Mouse (Mus musculus) heart, embryonic 13.5 days (tissue): ENCODE data around the gene Dlx3. TPM values are rescaled to one million over a fixed set of nuclear protein-coding genes. Genes with fewer than 3 reads are reported as not detected.

ENCODE experiments used
- ATAC-seq: fragments of 200-750 bp; cut with Nextera tagmentation; 2 replicates; pipeline ENCODE4 v1.8.0; 2017; ENCODE audit warnings: moderate TSS enrichment; ENCODE audit not compliant: insufficient number of reproducible peaks, low FRiP score, low TSS enrichment; ENCODE audit errors: extremely low read depth
- H3K27ac ChIP-seq: fragments of 300-500 bp; sonication (generic); replicated peaks from 2 replicates; pipeline ENCODE4 v1.5.1; 2015; ENCODE audit warnings: moderate library complexity, mild to moderate bottlenecking, inconsistent platforms
- H3K27me3 ChIP-seq: fragments of 300-500 bp; sonication (generic); replicated peaks from 2 replicates; pipeline ENCODE4 v1.6.1; 2015; ENCODE audit warnings: mild to moderate bottlenecking, inconsistent platforms
- H3K36me3 ChIP-seq: fragments of 300-500 bp; sonication (generic); 2 replicates; pipeline ENCODE4 v1.6.1; 2015; ENCODE audit warnings: mild to moderate bottlenecking, inconsistent platforms
- H3K4me1 ChIP-seq: fragments of 300-500 bp; sonication (generic); 2 replicates; pipeline ENCODE4 v1.6.1; 2015; ENCODE audit warnings: inconsistent platforms
- H3K4me2 ChIP-seq: fragments of 300-500 bp; sonication (generic); 2 replicates; pipeline ENCODE4 v1.6.1; 2015; ENCODE audit warnings: inconsistent platforms, mild to moderate bottlenecking, moderate library complexity
- H3K4me3 ChIP-seq: fragments of 300-500 bp; sonication (generic); 2 replicates; pipeline ENCODE4 v1.5.1; 2015; ENCODE audit warnings: moderate library complexity, mild to moderate bottlenecking, inconsistent platforms
- H3K9ac ChIP-seq: fragments of 300-500 bp; sonication (generic); 2 replicates; pipeline ENCODE4 v1.6.1; 2015; ENCODE audit warnings: inconsistent platforms, mild to moderate bottlenecking, moderate library complexity
- H3K9me3 ChIP-seq: fragments of 300-500 bp; sonication (generic); 2 replicates; pipeline ENCODE4 v1.6.1; 2016; ENCODE audit warnings: inconsistent platforms
- WGBS: fragments of 180-500 bp; shearing (Covaris S2); methylation state at CpG from one replicate; pipeline ENCODE4 v1.1.7; 2015; ENCODE audit warnings: mixed read lengths; 5-methylcytosine and 5-hydroxymethylcytosine counted together
- polyA plus RNA-seq: library from polyadenylated mRNA; unstranded; fragments of >200 nt; fragmentation: Nextera tagmentation; extraction: Ambion mirVana; gene quantifications from 2 replicates; pipeline ENCODE4 v1.2.1, GENCODE M21; 2015

Gene Dlx3
- polyA plus RNA-seq, 1 experiment from 2014 or later: not detected

DNA sequence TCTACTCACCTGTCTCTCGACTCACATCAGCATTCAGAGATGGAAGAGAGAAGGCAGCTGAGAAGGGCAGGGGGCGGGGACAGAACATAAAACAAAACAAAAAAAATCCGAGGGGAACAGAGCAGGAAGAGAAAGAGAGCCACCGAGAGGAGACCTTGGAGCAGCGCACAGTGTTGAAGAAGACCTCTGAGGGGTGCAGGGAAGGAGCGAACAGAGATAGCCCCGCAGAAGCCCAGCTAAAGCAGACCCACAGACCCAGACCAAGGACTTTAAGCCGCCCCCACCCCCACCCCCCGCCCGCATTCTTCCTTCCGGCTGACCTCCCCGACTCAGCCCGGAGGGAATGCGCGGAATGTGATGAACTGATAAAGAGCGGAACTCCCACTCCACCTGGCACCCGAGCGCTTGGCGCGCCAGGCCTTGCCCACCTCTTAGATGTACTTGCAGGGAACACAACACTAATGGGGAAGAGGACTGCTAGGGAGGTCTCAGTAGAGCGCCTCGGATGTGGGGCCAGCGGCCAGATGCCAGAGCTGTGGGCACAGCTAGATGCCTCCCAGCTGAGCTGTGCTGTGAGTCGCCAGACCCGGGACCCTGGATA, 14.5 kb upstream of the Dlx3 start:
- 2% methylated on average over 25 of the region's 25 CpGs for whole genome bisulfite sequencing
- Histone ChIP-seq H3K4me1 (peaks cover 40% of the 10 kb centered on the region), H3K4me2 (peak overlapping the region; percentile 69), H3K27ac (0 out of 2 replicates have a peak overlapping the region, but pooled peaks have one; percentile 15), H3K9me3 (0 out of 2 replicates have a peak, but pooled peaks cover 2% of the 10 kb centered on the region), H3K4me3 (peak overlapping the region; percentile 42), H3K9ac (peak overlapping the region; percentile 70), H3K36me3 (no peaks in the 10 kb centered on the region), H3K27me3 (peaks cover 16% of the 10 kb centered on the region; the same call in 1 of the 2 replicates)
- no peak for ATAC-seq

DNA sequence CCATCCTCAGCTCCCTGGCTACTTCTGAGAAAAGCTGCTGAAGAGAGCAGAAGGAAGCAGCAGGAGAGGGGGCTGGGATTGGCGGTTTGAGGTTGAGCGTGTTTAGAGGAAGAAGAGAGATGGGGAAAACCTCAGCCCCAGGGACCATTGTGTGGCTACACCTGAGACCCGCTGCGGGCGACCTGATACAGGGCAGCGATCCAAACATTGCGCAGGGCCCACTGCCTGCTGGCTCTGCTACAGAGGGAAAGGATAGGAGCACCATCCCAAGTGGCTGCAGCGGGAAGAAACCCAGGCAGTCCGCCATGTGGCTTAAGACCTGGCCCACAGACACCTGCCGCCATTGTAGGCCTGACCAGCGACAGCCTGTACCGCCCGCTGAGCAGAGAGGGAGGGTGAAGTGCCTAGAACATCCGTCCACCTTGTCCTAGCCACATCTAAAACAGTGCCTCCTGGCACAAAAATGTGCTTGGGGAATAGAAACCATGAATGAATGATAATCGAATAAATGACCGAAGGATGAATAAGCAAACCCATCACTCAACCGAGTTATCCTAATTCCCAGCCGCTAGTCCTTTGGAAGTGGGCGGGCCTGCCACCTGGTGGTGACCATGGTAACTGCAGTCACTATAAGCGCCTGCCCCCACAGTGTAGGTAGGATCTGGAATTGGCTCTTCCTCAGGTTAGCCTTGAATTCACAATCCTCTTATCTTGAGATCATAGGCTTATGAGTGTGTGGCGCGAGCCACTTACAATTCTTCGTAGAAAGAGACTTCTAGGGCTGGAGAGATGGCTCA, 13.3 kb upstream of the Dlx3 start:
- Histone ChIP-seq H3K27me3 (peaks cover 16% of the 10 kb centered on the region; the same call in 1 of the 2 replicates), H3K4me1 (peaks cover 28% of the 10 kb centered on the region), H3K9ac (no peak overlapping the region), H3K36me3 (no peaks in the 10 kb centered on the region), H3K4me3 (no peak overlapping the region), H3K27ac (no peak overlapping the region), H3K9me3 (0 out of 2 replicates have a peak, but pooled peaks cover 2% of the 10 kb centered on the region), H3K4me2 (peak overlapping the region; percentile 14; the same call in 1 of the 2 replicates)
- ATAC-seq: no peak
- WGBS: 32% methylated on average over 23 of the region's 23 CpGs

DNA sequence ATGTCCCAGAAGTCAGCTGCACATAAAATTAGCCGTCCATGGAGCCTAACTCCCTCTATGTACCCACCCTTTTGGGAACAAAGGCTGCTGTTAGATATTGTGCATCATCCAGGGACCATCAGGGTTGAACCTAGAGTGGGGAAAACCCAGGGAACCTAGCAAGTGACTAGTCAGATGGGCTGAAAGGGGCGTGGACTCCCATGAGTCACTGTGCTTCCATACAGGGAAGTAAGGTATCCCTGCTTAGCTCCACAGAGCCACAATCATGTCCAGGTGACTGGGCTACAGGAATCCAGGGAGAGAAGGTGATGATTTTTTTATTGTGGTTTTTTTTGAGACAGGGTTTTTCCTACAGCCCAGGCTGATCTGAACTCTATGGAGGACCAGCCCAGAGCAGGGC, 10.9 kb upstream of the Dlx3 start:
- Histone ChIP-seq H3K27me3 (peaks cover 18% of the 10 kb centered on the region; the same call in 1 of the 2 replicates), H3K9me3 (no peaks in the 10 kb centered on the region), H3K36me3 (no peaks in the 10 kb centered on the region), H3K4me3 (no peak overlapping the region), H3K9ac (no peak overlapping the region), H3K27ac (no peak overlapping the region), H3K4me2 (no peak overlapping the region), H3K4me1 (peaks cover 24% of the 10 kb centered on the region)
- 86% methylated on average over 2 of the region's 2 CpGs for WGBS
- ATAC-seq: no peak

DNA sequence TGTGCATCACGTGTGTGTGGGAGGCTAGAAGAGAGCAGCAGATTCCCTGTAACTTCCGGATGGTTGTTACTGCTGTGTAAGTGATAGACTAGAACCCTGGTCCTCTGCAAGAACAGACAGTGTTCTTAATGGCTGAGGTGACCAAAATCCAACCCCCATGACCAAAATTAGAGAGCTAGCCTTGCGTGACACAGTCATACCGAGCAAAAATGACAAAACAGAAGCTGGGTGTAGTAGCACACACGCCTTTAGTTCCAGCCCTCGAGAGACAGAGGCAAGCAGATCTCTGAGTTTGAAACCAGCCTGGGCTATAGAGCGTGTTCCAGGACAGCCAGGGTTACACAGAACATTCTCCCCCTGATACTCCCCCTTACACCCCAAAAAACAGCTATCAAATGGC, 9.8 kb upstream of the Dlx3 start:
- H3K4me3 ChIP-seq: no peak overlapping the region
- H3K27me3 ChIP-seq: peaks cover 24% of the 10 kb centered on the region
- no peak overlapping the region for H3K4me2 ChIP-seq
- ATAC-seq: no peak
- no peaks in the 10 kb centered on the region for H3K36me3 ChIP-seq
- no peak overlapping the region for H3K27ac ChIP-seq
- 79% methylated on average over 7 of the region's 7 CpGs for WGBS
- peaks cover 14% of the 10 kb centered on the region for H3K4me1 ChIP-seq
- H3K9me3 ChIP-seq: no peaks in the 10 kb centered on the region
- no peak overlapping the region for H3K9ac ChIP-seq

DNA sequence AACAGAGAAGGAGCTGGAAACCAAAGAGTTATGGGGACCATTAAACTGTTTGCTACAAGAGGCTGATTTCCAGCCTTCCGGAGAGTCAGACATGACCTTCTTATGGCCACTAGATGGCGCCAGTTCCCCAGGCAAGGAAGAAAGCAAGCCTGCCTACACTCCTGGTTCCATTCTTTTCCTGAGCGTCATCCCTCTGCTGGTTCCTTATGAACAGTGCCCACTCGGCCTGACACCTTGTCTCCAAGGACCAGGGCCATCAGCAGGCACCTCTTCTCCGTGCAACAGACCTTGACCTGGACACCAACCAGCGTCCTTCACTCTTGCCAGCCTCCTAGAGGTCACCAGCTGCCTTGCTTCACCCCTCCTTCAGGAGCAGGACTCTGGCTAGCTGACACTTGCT, 2.9 kb upstream of the Dlx3 start:
- H3K4me1 ChIP-seq: peaks cover 25% of the 10 kb centered on the region
- no peak overlapping the region for H3K4me2 ChIP-seq
- H3K36me3 ChIP-seq: no peaks in the 10 kb centered on the region
- H3K27me3 ChIP-seq: peaks cover 64% of the 10 kb centered on the region
- WGBS: under 1% methylated on average over 6 of the region's 6 CpGs
- no peak overlapping the region for H3K27ac ChIP-seq
- no peak overlapping the region for H3K9ac ChIP-seq
- no peaks in the 10 kb centered on the region for H3K9me3 ChIP-seq
- no peak for ATAC-seq
- no peak overlapping the region for H3K4me3 ChIP-seq

GRCm38 (mm10) chr11:95118505-95118904, 1.4 kb upstream of the Dlx3 start:
- WGBS: 3% methylated on average over 8 of the region's 8 CpGs
- no peak for ATAC-seq
- peaks cover 25% of the 10 kb centered on the region for H3K4me1 ChIP-seq
- no peak overlapping the region for H3K27ac ChIP-seq
- H3K9ac ChIP-seq: 0 out of 2 replicates have a peak overlapping the region, but pooled peaks have one; percentile 3
- no peak overlapping the region for H3K4me2 ChIP-seq
- no peaks in the 10 kb centered on the region for H3K36me3 ChIP-seq
- H3K27me3 ChIP-seq: peaks cover 79% of the 10 kb centered on the region
- H3K4me3 ChIP-seq: no peak overlapping the region
- H3K9me3 ChIP-seq: no peaks in the 10 kb centered on the region

DNA sequence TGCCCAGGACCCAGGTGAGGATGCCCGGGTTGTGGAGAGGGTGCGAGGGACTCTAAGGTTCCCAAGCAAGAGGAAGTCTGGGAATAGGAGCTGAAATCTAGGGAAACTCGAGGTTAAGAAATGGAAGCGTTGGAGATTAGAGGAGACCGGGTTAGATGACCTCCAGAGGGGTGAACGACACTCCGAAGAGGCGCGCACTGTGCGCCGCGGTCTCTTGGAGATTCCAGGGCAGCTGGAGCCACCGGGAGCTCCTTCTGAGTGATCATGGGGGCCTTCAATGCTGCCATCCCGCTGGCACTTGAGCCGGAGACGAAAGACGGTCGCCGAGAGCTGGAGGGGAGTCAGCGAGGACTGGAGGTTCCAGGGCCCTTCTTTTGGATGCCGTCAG, 708 bp downstream of the Dlx3 start:
- WGBS: 2% methylated on average over 21 of the region's 21 CpGs

DNA sequence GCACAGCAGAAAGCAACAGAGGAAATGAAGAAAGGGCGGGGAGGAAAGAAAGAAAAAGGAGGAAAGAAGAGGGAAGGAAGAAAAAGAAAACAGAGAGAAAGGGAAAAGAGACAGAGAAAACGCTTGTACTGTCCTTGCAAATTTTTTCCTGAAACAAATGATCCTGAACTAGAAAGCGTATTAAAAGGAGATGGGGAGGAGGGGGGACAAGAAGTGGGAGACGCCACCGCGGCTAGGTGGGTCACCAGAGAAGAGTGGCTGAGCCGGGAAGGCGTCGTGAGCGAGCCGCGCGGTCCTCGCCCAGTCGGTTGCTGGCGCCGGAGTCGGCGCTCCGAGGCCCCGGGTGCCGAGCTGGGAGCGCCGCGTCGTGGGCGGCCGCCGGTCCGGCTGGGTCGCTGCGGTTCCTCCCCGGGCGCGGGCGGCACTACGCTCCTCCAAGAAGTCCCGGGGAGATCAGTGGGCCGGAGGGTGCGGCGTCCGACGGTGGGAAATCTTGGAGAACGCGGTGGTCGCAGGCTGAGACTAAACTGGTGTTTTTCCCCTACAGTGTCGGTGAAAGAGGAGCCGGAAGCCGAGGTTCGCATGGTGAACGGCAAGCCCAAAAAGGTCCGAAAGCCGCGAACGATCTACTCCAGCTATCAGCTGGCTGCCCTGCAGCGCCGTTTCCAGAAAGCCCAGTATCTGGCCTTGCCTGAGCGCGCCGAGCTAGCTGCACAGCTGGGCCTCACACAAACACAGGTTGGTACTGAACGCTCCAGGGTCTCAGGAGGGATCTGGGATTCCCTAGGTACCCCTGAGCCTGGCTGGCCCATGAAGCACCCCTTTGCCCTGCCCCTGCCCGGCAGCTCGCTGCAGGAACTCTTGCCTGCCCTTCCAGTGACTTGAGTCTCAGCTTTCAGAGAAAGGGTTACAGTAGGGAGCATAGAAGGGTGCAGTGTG, 1.5 kb downstream of the Dlx3 start:
- Histone ChIP-seq H3K9ac (peak overlapping the region; percentile 73), H3K9me3 (no peaks in the 10 kb centered on the region), H3K36me3 (no peaks in the 10 kb centered on the region), H3K27ac (no peak overlapping the region), H3K27me3 (peaks cover 94% of the 10 kb centered on the region), H3K4me1 (peaks cover 29% of the 10 kb centered on the region), H3K4me3 (peak overlapping the region; percentile 53), H3K4me2 (peak overlapping the region; percentile 80)
- no peak for ATAC-seq
- WGBS: 2% methylated on average over 63 of the region's 63 CpGs

More for the DNA sequence above, 708 bp downstream of the Dlx3 start:
- peaks cover 87% of the 10 kb centered on the region for H3K27me3 ChIP-seq
- H3K4me3 ChIP-seq: peak overlapping the region; percentile 53
- H3K4me1 ChIP-seq: peaks cover 25% of the 10 kb centered on the region
- ATAC-seq: no peak
- H3K9me3 ChIP-seq: no peaks in the 10 kb centered on the region
- H3K9ac ChIP-seq: peak overlapping the region; percentile 73
- H3K4me2 ChIP-seq: peak overlapping the region; percentile 80
- no peaks in the 10 kb centered on the region for H3K36me3 ChIP-seq
- no peak overlapping the region for H3K27ac ChIP-seq

- Histone ChIP-seq H3K27ac (no peak overlapping the region), H3K27me3 (peaks cover 99% of the 10 kb centered on the region), H3K4me2 (peak overlapping the region; percentile 80; the same call in 1 of the 2 replicates), H3K4me1 (peaks cover 35% of the 10 kb centered on the region), H3K9ac (0 out of 2 replicates have a peak overlapping the region, but pooled peaks have one; percentile 73), H3K36me3 (no peaks in the 10 kb centered on the region), H3K4me3 (no peak overlapping the region), H3K9me3 (no peaks in the 10 kb centered on the region)
- ATAC-seq: no peak
- WGBS: 41% methylated on average over 6 of the region's 6 CpGs
Observed at GRCm38 (mm10) chr11:95122100-95122489, 2.2 kb downstream of the Dlx3 start.

- no peak for ATAC-seq
- H3K4me1 ChIP-seq: peaks cover 26% of the 10 kb centered on the region
- no peak overlapping the region for H3K27ac ChIP-seq
- no peaks in the 10 kb centered on the region for H3K36me3 ChIP-seq
- WGBS: 38% methylated on average over 7 of the region's 7 CpGs
- no peak overlapping the region for H3K4me3 ChIP-seq
- H3K9me3 ChIP-seq: no peaks in the 10 kb centered on the region
- H3K4me2 ChIP-seq: no peak overlapping the region
- 0 out of 2 replicates have a peak overlapping the region, but pooled peaks have one; percentile 19 for H3K9ac ChIP-seq
- H3K27me3 ChIP-seq: peaks cover 96% of the 10 kb centered on the region
Observed at GRCm38 (mm10) chr11:95125366-95125948, 5.5 kb downstream of the Dlx3 start.
